Mouse (Mus musculus) olfactory bulb, adult 2 months (tissue): ENCODE data around the gene App.

ENCODE experiments used
- CTCF ChIP-seq: fragments of 200-500 bp; IDR thresholded peaks from 2 replicates; pipeline ENCODE4 v1.5.1; 2012; ENCODE audit warnings: low read depth, mild to moderate bottlenecking, low read length, moderate library complexity; ENCODE audit not compliant: insufficient read depth
- POLR2A ChIP-seq: fragments of 200-500 bp; IDR thresholded peaks from 2 replicates; pipeline ENCODE4 v1.6.1; 2012; ENCODE audit warnings: mild to moderate bottlenecking, low read depth, low read length, moderate library complexity; ENCODE audit not compliant: insufficient read depth

GRCm38 (mm10) chr16:85172571-85173372 is 794 bp downstream of the App start:
- TF ChIP-seq CTCF (no peak), POLR2A (no peak)
